8 mouse cellular contexts compared by ENCODE assay signal in the genomic region with DNA sequence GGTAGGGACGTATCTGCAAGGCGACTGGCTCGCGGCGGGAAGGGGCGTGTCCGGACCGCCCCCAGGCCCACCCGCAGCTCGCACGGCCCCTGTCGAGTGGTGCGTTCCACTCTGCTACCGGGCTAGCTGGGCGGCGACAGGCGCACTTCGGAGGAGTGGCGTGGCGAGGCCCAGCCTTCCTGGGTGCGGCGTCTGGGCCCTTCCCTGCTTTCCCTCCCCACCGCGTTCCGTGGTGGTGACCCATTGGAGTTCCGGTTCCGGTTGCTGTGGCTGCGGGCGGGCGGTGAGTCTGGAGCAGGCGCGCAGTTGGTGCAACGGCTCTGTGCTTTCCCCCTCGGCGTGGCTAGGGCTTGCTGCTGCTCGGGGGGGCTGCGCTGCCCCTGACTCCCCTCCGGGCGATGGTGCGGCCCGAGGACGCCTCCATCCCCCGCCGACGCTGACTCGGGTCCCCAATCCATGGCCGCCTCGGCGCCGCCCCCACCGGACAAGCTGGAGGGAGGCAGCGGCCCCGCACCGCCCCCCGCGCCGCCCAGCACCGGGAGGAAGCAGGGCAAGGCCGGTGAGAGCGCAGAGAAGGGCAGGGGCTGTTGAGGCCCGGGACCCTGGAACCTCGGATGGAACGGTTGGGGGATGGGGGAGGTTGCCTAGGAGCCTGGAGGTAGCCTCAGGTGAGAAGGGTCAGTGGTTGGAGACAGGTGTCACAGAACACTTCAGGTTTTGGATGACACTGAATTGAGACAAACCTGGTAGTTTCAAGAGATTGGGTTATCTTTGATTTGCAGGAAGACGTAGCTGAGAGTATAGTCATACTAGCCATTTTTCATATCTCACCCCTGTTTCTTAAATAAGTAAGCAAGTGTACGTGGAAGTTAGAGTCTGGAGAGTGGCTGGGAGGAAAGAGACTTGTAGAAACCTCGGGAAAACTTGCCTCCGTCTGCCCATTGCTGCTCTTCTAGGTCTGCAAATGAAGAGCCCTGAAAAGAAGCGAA. TPM values are rescaled to one million over a fixed set of nuclear protein-coding genes. Genes with fewer than 3 reads are reported as not detected.
DNase-seq lines count a peak whose midpoint lies in the region; ATAC-seq lines count a peak whose summit lies in the region.

A gene (plus strand): TSS at position 44 of the 989 bp plus-strand sequence.

- H3K4me2 ChIP-seq in heart, embryonic 13.5 days = peak within 1 kb of the TSS; percentile 78
- H3K4me2 ChIP-seq in liver, embryonic 13.5 days = peak within 1 kb of the TSS; percentile 96
- peak within 1 kb of the TSS; percentile 78 for H3K4me2 ChIP-seq in stomach, embryonic 16.5 days (ENCODE audit: low read depth, low read length)

- peaks cover 25% of the 10 kb centered on the region for H3K4me1 ChIP-seq in heart, embryonic 13.5 days
- peaks cover 64% of the 10 kb centered on the region for H3K4me1 ChIP-seq in liver, embryonic 13.5 days (replicated peaks)
- H3K4me1 ChIP-seq in stomach, embryonic 16.5 days (ENCODE audit: control insufficient read depth, insufficient read depth, low read length) = peaks cover 8% of the 10 kb centered on the region

- H3K9ac ChIP-seq in heart, embryonic 13.5 days = peak within 1 kb of the TSS; percentile 91
- H3K9ac ChIP-seq in liver, embryonic 13.5 days = peak within 1 kb of the TSS; percentile 95
- peak within 1 kb of the TSS; percentile 95 for H3K9ac ChIP-seq in stomach, embryonic 16.5 days (ENCODE audit: low read length)

- WGBS in heart, embryonic 13.5 days = 2% methylated on average over 66 of the region's 68 CpGs
- WGBS in liver, embryonic 13.5 days (ENCODE audit: insufficient replicate concordance) = 2% methylated on average over 68 of the region's 68 CpGs
- WGBS in stomach, embryonic 16.5 days = 2% methylated on average over 68 of the region's 68 CpGs

- no peaks in the 10 kb centered on the region for H3K9me3 ChIP-seq in heart, embryonic 13.5 days
- no peaks in the 10 kb centered on the region for H3K9me3 ChIP-seq in liver, embryonic 13.5 days (replicated peaks)
- H3K9me3 ChIP-seq in stomach, embryonic 16.5 days (replicated peaks; ENCODE audit: control insufficient read depth, low read length) = no peaks in the 10 kb centered on the region

- H3K36me3 ChIP-seq in heart, embryonic 13.5 days = peaks cover 68% of the 10 kb centered on the region
- H3K36me3 ChIP-seq in liver, embryonic 13.5 days = peaks cover 60% of the 10 kb centered on the region
- peaks cover 14% of the 10 kb centered on the region for H3K36me3 ChIP-seq in stomach, embryonic 16.5 days (ENCODE audit: control insufficient read depth, insufficient read depth, low read length)

- H3K4me3 ChIP-seq in heart, embryonic 13.5 days = peak within 1 kb of the TSS; percentile 78
- H3K4me3 ChIP-seq in liver, embryonic 13.5 days (replicated peaks) = peak within 1 kb of the TSS; percentile 96
- H3K4me3 ChIP-seq in stomach, embryonic 16.5 days (replicated peaks; ENCODE audit: low read length) = peak within 1 kb of the TSS; percentile 78

- ATAC-seq in erythroid progenitor cell, adult 5-6 weeks (replicated peaks; ENCODE audit: low FRiP score, poor library complexity, severe bottlenecking) = peak; percentile 95
- ATAC-seq in heart, embryonic 13.5 days (ENCODE audit: extremely low read depth, insufficient number of reproducible peaks, low FRiP score, low TSS enrichment) = peak; percentile 98
- peak; percentile 97 for ATAC-seq in liver, embryonic 13.5 days (ENCODE audit: low read depth)
- ATAC-seq in stomach, embryonic 16.5 days (ENCODE audit: insufficient read depth, low FRiP score) = peak; percentile 98

- DNase-seq in CD4-positive helper T cell, adult 2 months (ENCODE audit: low read depth, low spot score) = peak; percentile 97
- peak; percentile 93 for DNase-seq in brain, embryonic 18.5 days (ENCODE audit: low read depth, low spot score)
- DNase-seq in kidney, postnatal 14 days = peak; percentile 97
- DNase-seq in liver, embryonic 13.5 days = peak; percentile 93
- peak; percentile 94 for DNase-seq in neural tube, embryonic 10.5 days (ENCODE audit: extremely low spot score, low spot score)

- no peaks in the 10 kb centered on the region for H3K27me3 ChIP-seq in heart, embryonic 13.5 days (replicated peaks)
- H3K27me3 ChIP-seq in liver, embryonic 13.5 days = no peaks in the 10 kb centered on the region
- no peaks in the 10 kb centered on the region for H3K27me3 ChIP-seq in stomach, embryonic 16.5 days (ENCODE audit: control insufficient read depth, insufficient read depth, low read length)

- H3K27ac ChIP-seq in heart, embryonic 13.5 days (replicated peaks) = peak within 1 kb of the TSS; percentile 84
- H3K27ac ChIP-seq in liver, embryonic 13.5 days = peak within 1 kb of the TSS; percentile 88
- peak within 1 kb of the TSS; percentile 93 for H3K27ac ChIP-seq in stomach, embryonic 16.5 days (ENCODE audit: low read length)

RNA-seq across cellular contexts. Expression of the gene that starts here (rescaled TPM):
- 10.9 and 19.1 TPM in 2 replicates for total RNA-seq in erythroid progenitor cell, adult 5-6 weeks (2015; ENCODE audit: low replicate concordance)
- total RNA-seq in erythroid progenitor cell, adult 5-6 weeks (2017; ENCODE audit: low replicate concordance) = 7.1 and 12.1 TPM in 2 replicates
- 24.3 and 24.8 TPM in 2 replicates for polyA plus RNA-seq in heart, embryonic 13.5 days (2015; fragmentation: Nextera tagmentation; extraction: Ambion mirVana)
- 11.0 and 12.0 TPM in 2 replicates for polyA plus RNA-seq in liver, embryonic 13.5 days (2015; fragmentation: Nextera tagmentation; extraction: Ambion mirVana)
- polyA plus RNA-seq in stomach, embryonic 16.5 days (2015; fragmentation: Nextera tagmentation; extraction: Ambion mirVana) = 21.1 and 23.4 TPM in 2 replicates

Comparison
In these comparisons a context has a peak if more than half of its experiments do, and no peak if none do; other contexts are left out.
1. Peak in every context shown above with its lines: DNase-seq, ATAC-seq, H3K4me3 ChIP-seq and H3K27ac ChIP-seq.